Mouse (Mus musculus) MEL (cell line): ENCODE data around the gene Tmem30b. TPM values are rescaled to one million over a fixed set of nuclear protein-coding genes. Genes with fewer than 3 reads are reported as not detected.
A peak's percentile ranks its signal among the peaks of the same experiment; 100 is the strongest.

Source experiments
- DNase-seq: peaks from one replicate; pipeline ENCODE4 v3.0.0; 2011; ENCODE audit warnings: low read depth, low spot score
- H3K27ac ChIP-seq: 2 replicates; pipeline ENCODE4 v1.5.1; 2012; ENCODE audit warnings: low read depth, mild to moderate bottlenecking, control low read depth, low read length, moderate library complexity; ENCODE audit not compliant: control insufficient read depth
- H3K27me3 ChIP-seq, 2 experiments: fragments of 150-350 bp in 1 of 2; sonication (generic) in 1 of 2; 2 replicates each; pipeline ENCODE4 v1.6.1; 2012; ENCODE audit warnings: low read length in 2 of 2, mild to moderate bottlenecking in 2 of 2, improper control_type of control experiment in 1 of 2, moderate library complexity in 1 of 2; ENCODE audit not compliant: insufficient read depth in 2 of 2, control insufficient read depth in 1 of 2
- H3K36me3 ChIP-seq, 2 experiments: 2 replicates each; pipeline ENCODE4 v1.6.1; 2012 to 2014; ENCODE audit warnings: low read length in 2 of 2, improper control_type of control experiment in 1 of 2, inconsistent platforms in 1 of 2, mild to moderate bottlenecking in 1 of 2; ENCODE audit not compliant: insufficient read depth in 2 of 2, control insufficient read depth in 1 of 2
- H3K4me1 ChIP-seq, 2 experiments: fragments of 150-350 bp in 1 of 2; sonication (generic) in 1 of 2; 2 replicates each; pipeline ENCODE4 v1.6.1; 2012; ENCODE audit warnings: low read length in 2 of 2, improper control_type of control experiment in 1 of 2, mild to moderate bottlenecking in 1 of 2; ENCODE audit not compliant: insufficient read depth in 2 of 2, control insufficient read depth in 1 of 2
- H3K4me3 ChIP-seq, 2 experiments: fragments of 150-350 bp in 1 of 2; sonication (generic) in 1 of 2; 2 replicates each; pipeline ENCODE4 v1.5.1; 2012; ENCODE audit warnings: low read depth in 2 of 2, low read length in 2 of 2, mild to moderate bottlenecking in 2 of 2, moderate library complexity in 2 of 2, control low read depth in 1 of 2, improper control_type of control experiment in 1 of 2; ENCODE audit not compliant: control insufficient read depth in 1 of 2, insufficient read depth in 1 of 2
- H3K79me2 ChIP-seq: 2 replicates; pipeline ENCODE4 v1.6.1; 2012; ENCODE audit warnings: mild to moderate bottlenecking, low read length, moderate library complexity; ENCODE audit not compliant: control insufficient read depth, poor library complexity, insufficient read depth
- H3K9ac ChIP-seq: 2 replicates; pipeline ENCODE4 v1.6.1; 2012; ENCODE audit warnings: low read depth, mild to moderate bottlenecking, control low read depth, low read length, moderate library complexity; ENCODE audit not compliant: control insufficient read depth, poor library complexity, severe bottlenecking
- H3K9me3 ChIP-seq: fragments of 150-350 bp; sonication (generic); replicated peaks from 2 replicates; pipeline ENCODE4 v1.6.1; 2012; ENCODE audit warnings: mild to moderate bottlenecking, low read length, improper control_type of control experiment, moderate library complexity; ENCODE audit not compliant: insufficient read depth
- CHD2 ChIP-seq: IDR thresholded peaks from 2 replicates; pipeline ENCODE4 v1.6.1; 2011; ENCODE audit warnings: low read length, improper control_type of control experiment
- CTCF ChIP-seq, 3 experiments: IDR thresholded peaks in 2 of 3; conservative IDR thresholded peaks in 1 of 3; 2 replicates each; pipeline ENCODE4 v1.5.1; 2011 to 2012; ENCODE audit warnings: low read length in 3 of 3, low read depth in 2 of 3, mild to moderate bottlenecking in 2 of 3, improper control_type of control experiment in 1 of 3, inconsistent platforms in 1 of 3, mixed read lengths in 1 of 3, moderate library complexity in 1 of 3; ENCODE audit not compliant: control insufficient read depth in 1 of 3, insufficient read depth in 1 of 3, poor library complexity in 1 of 3, severe bottlenecking in 1 of 3
- EP300 ChIP-seq, 2 experiments: IDR thresholded peaks; 2 replicates each; pipeline ENCODE4 v1.6.1; 2011; ENCODE audit warnings: improper control_type of control experiment in 2 of 2, low read length in 2 of 2, low read depth in 1 of 2, mild to moderate bottlenecking in 1 of 2
- HCFC1 ChIP-seq: IDR thresholded peaks from 2 replicates; pipeline ENCODE4 v1.6.1; 2012; ENCODE audit warnings: low read depth, mild to moderate bottlenecking, inconsistent platforms, low read length, improper control_type of control experiment, moderate library complexity
- JUND ChIP-seq: IDR thresholded peaks from 2 replicates; pipeline ENCODE4 v1.6.1; 2011; ENCODE audit warnings: low read depth, mild to moderate bottlenecking, improper control_type of control experiment, low read length
- KAT2A ChIP-seq: conservative IDR thresholded peaks from 2 replicates; pipeline ENCODE4 v1.6.1; 2012; ENCODE audit warnings: low read depth, low read length, improper control_type of control experiment, inconsistent platforms
- MAX ChIP-seq: IDR thresholded peaks from 2 replicates; pipeline ENCODE4 v1.6.1; 2011; ENCODE audit warnings: low read length, improper control_type of control experiment
- NRF1 ChIP-seq: IDR thresholded peaks from 2 replicates; pipeline ENCODE4 v1.6.1; 2014; ENCODE audit warnings: low read depth, mild to moderate bottlenecking, inconsistent platforms, low read length, improper control_type of control experiment, moderate library complexity; ENCODE audit not compliant: poor library complexity, insufficient read depth, severe bottlenecking
- RAD21 ChIP-seq: IDR thresholded peaks from 2 replicates; pipeline ENCODE4 v1.6.1; 2011; ENCODE audit warnings: mild to moderate bottlenecking, low read depth, low read length, improper control_type of control experiment
- SMC3 ChIP-seq: IDR thresholded peaks from 2 replicates; pipeline ENCODE4 v1.6.1; 2011; ENCODE audit warnings: low read depth, low read length, improper control_type of control experiment
- TCF12 ChIP-seq: IDR thresholded peaks from 2 replicates; pipeline ENCODE4 v1.6.1; 2014; ENCODE audit warnings: low read depth, mild to moderate bottlenecking, inconsistent platforms, low read length, improper control_type of control experiment, moderate library complexity
- UBTF ChIP-seq: IDR thresholded peaks from 2 replicates; pipeline ENCODE4 v1.6.1; 2012; ENCODE audit warnings: low read depth, mild to moderate bottlenecking, inconsistent platforms, low read length, improper control_type of control experiment, moderate library complexity, borderline replicate concordance; ENCODE audit not compliant: insufficient read depth
- ZC3H11A ChIP-seq: IDR thresholded peaks from 2 replicates; pipeline ENCODE4 v1.6.1; 2012; ENCODE audit warnings: low read depth, mild to moderate bottlenecking, inconsistent platforms, low read length, improper control_type of control experiment
- polyA plus RNA-seq, 2 experiments: library from polyadenylated mRNA; stranded (reverse) in 1 of 2; unstranded in 1 of 2; fragments of >175 nt in 1 of 2; fragments of >200 nt in 1 of 2; gene quantifications; 2 replicates each; pipeline versions ENCODE4 v1.2.1 to v1.2.4; 2012; ENCODE audit warnings: low replicate concordance in 2 of 2, low read depth in 1 of 2; ENCODE audit not compliant: insufficient read length in 2 of 2, insufficient read depth in 1 of 2, missing spikeins in 1 of 2
- total RNA-seq: library from RNA; depleted of rRNA; stranded (reverse); fragments of 300-350 nt; gene quantifications from 2 replicates; pipeline ENCODE4 v1.2.3, GENCODE M21; 2012

Tmem30b gene
- total and polyA plus RNA-seq, 3 experiments: not detected

GRCm38 (mm10) chr12:73574632-73575031 lies 28.4 kb upstream of the Tmem30b start:
- Histone ChIP-seq H3K27me3 (0 out of 4 replicates have a peak, but pooled peaks cover 0 to 1% of the 10 kb centered on the region in 2 experiments), H3K27ac (no peak overlapping the region), H3K4me1 (peaks cover 0 to 2% of the 10 kb centered on the region in 2 experiments; a peak in 1 of 4 replicates), H3K36me3 (no peaks in the 10 kb centered on the region), H3K79me2 (no peaks in the 10 kb centered on the region), H3K4me3 (no peak overlapping the region), H3K9me3 (no peaks in the 10 kb centered on the region), H3K9ac (no peak overlapping the region)
- no peak for DNase-seq
- TF ChIP-seq TCF12 (0 out of 2 replicates have a peak, but pooled peaks have one; percentile 25), EP300 (IDR thresholded peaks at IDR 0.05; ENCODE audit: low read depth in 1 of 2, low read length in 2 of 2) (peak in 1 of 2 experiments; percentile 40; a peak in 1 of 4 replicates), NRF1 (no peak)

- H3K27ac ChIP-seq: no peak overlapping the region
- DNase-seq: no peak
Measured at GRCm38 (mm10) chr12:73565620-73565969, 19.4 kb upstream of the Tmem30b start.

GRCm38 (mm10) chr12:73564795-73565619 lies 18.8 kb upstream of the Tmem30b start:
- DNase-seq: peak; percentile 70
- H3K4me3 ChIP-seq: 0 out of 4 replicates have a peak overlapping the region, but pooled peaks of 1 of the 2 experiments have one; percentile 24
- 0 out of 4 replicates have a peak, but pooled peaks cover 0 to 3% of the 10 kb centered on the region in 2 experiments for H3K4me1 ChIP-seq
- peak; percentile 70 for TF ChIP-seq RAD21
- TF ChIP-seq CTCF (IDR thresholded peaks at IDR 0.05 in 2 of 3, conservative IDR thresholded peaks at IDR 0.05 in 1 of 3; ENCODE audit: control insufficient read depth in 1 of 3, insufficient read depth in 1 of 3, low read depth in 2 of 3, low read length in 3 of 3, poor library complexity in 1 of 3, severe bottlenecking in 1 of 3): peak in 2 of 3 experiments; percentile 25 to 70; a peak in 4 of 6 replicates
- no peak for TF ChIP-seq MAX
- TF ChIP-seq SMC3: peak; percentile 53
- no peak overlapping the region for H3K27ac ChIP-seq
- no peaks in the 10 kb centered on the region; a peak in 1 of 4 replicates for H3K36me3 ChIP-seq
- H3K9me3 ChIP-seq: no peaks in the 10 kb centered on the region
- no peaks in the 10 kb centered on the region for H3K79me2 ChIP-seq
- no peak overlapping the region for H3K9ac ChIP-seq
- H3K27me3 ChIP-seq: no peaks in the 10 kb centered on the region

More at GRCm38 (mm10) chr12:73565620-73565969, 19.4 kb upstream of the Tmem30b start:
- TF ChIP-seq JUND (no peak), ZC3H11A (no peak), UBTF (no peak), KAT2A (no peak), CHD2 (no peak), HCFC1 (no peak)
- H3K79me2 ChIP-seq: no peaks in the 10 kb centered on the region
- H3K4me1 ChIP-seq: 0 out of 4 replicates have a peak, but pooled peaks cover 0 to 3% of the 10 kb centered on the region in 2 experiments
- H3K27me3 ChIP-seq: no peaks in the 10 kb centered on the region
- no peaks in the 10 kb centered on the region for H3K9me3 ChIP-seq
- no peak overlapping the region for H3K4me3 ChIP-seq
- H3K36me3 ChIP-seq: no peaks in the 10 kb centered on the region; a peak in 1 of 4 replicates
- no peak overlapping the region for H3K9ac ChIP-seq
